Mouse (Mus musculus) stomach, embryonic 16.5 days (tissue): ENCODE measurements around the gene Fbxo5. TPM values are rescaled to one million over a fixed set of nuclear protein-coding genes. Genes with fewer than 3 reads are reported as not detected.

ENCODE experiments used
- ATAC-seq: fragments of 200-750 bp; cut with Nextera tagmentation; 2 replicates; pipeline ENCODE4 v1.8.0; 2017; ENCODE audit warnings: moderate number of reproducible peaks, moderate TSS enrichment; ENCODE audit not compliant: insufficient read depth, low FRiP score
- H3K27ac ChIP-seq: fragments of 300-500 bp; sonication (generic); 2 replicates; pipeline ENCODE4 v1.5.1; 2014; ENCODE audit warnings: low read length
- H3K27me3 ChIP-seq: fragments of 300-500 bp; sonication (generic); 2 replicates; pipeline ENCODE4 v1.6.1; 2014; ENCODE audit warnings: low read length, control low read depth, mixed read lengths; ENCODE audit not compliant: control insufficient read depth, insufficient read depth
- H3K36me3 ChIP-seq: fragments of 300-500 bp; sonication (generic); 2 replicates; pipeline ENCODE4 v1.6.1; 2014; ENCODE audit warnings: low read length; ENCODE audit not compliant: control insufficient read depth, insufficient read depth
- H3K4me1 ChIP-seq: fragments of 300-500 bp; sonication (generic); 2 replicates; pipeline ENCODE4 v1.6.1; 2014; ENCODE audit warnings: low read length, control low read depth, mixed read lengths; ENCODE audit not compliant: control insufficient read depth, insufficient read depth
- H3K4me2 ChIP-seq: fragments of 300-500 bp; sonication (generic); 2 replicates; pipeline ENCODE4 v1.6.1; 2014; ENCODE audit warnings: low read depth, low read length, mixed read lengths
- H3K4me3 ChIP-seq: fragments of 300-500 bp; sonication (generic); replicated peaks from 2 replicates; pipeline ENCODE4 v1.5.1; 2014; ENCODE audit warnings: mild to moderate bottlenecking, low read length
- H3K9ac ChIP-seq: fragments of 300-500 bp; sonication (generic); 2 replicates; pipeline ENCODE4 v1.6.1; 2014; ENCODE audit warnings: low read length
- H3K9me3 ChIP-seq: fragments of 300-500 bp; sonication (generic); replicated peaks from 2 replicates; pipeline ENCODE4 v1.6.1; 2016; ENCODE audit warnings: low read length, control low read depth; ENCODE audit not compliant: control insufficient read depth
- WGBS: fragments of 180-500 bp; shearing (Covaris S2); extraction: QIAGEN DNeasy Blood & Tissue Kit; methylation state at CpG from one replicate; pipeline ENCODE4 v1.1.7; 2014; 5-methylcytosine and 5-hydroxymethylcytosine counted together
- polyA plus RNA-seq: library from polyadenylated mRNA; unstranded; fragments of >200 nt; fragmentation: Nextera tagmentation; extraction: Ambion mirVana; gene quantifications from 2 replicates; pipeline ENCODE4 v1.2.1, GENCODE M21; 2015

Gene Fbxo5
- polyA plus RNA-seq, 1 experiment from 2014 or later = 53.7 TPM

DNA sequence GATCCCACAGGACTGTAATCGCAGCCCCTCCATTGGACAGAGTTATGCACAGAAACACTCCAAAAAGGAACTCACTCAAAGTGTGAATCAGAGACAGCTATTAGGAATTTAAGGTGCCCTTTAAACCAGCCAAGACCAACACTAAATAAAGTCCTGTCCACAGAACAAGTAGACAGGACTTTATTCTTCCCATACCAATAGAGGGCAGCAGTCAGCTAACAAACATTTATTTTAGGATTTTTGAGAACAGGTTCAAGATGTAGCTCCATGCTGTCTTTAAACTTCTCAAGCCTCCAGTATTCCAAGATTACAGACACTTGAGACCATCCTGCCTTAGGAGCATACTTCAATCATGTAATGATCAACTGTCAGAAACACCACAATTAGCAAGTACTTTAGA lies 4.9 kb downstream of the Fbxo5 start:
- peaks cover 22% of the 10 kb centered on the region for H3K4me1 ChIP-seq
- no peak overlapping the region for H3K4me3 ChIP-seq
- WGBS = 89% methylated on average over 1 of the region's 1 CpGs
- H3K36me3 ChIP-seq = peaks cover 16% of the 10 kb centered on the region; the same call in 1 of the 2 replicates
- no peak overlapping the region for H3K4me2 ChIP-seq
- no peak for ATAC-seq
- no peak overlapping the region for H3K27ac ChIP-seq
- H3K27me3 ChIP-seq = no peaks in the 10 kb centered on the region
- no peak overlapping the region for H3K9ac ChIP-seq
- H3K9me3 ChIP-seq = no peaks in the 10 kb centered on the region

DNA sequence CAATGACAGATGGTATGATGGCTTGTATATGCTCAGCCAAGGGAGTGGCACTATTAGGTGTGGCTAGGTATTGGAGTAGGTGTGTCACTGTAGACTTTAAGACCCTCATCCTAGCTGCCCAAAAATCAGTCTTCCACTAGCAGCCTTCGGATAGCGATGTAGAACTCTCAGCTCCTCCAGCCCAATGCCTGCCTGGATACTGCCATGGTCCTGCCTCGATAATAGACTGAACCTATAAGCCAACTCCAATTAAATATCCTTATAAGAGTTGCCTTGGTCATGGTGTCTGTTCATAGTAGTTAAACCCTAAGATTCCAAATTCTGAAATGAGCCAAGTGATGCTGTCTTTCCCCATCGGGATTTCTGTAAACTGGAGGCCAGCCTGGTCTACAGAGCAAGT lies 7.3 kb downstream of the Fbxo5 start:
- H3K4me1 ChIP-seq = peaks cover 14% of the 10 kb centered on the region
- H3K9me3 ChIP-seq = no peaks in the 10 kb centered on the region
- ATAC-seq = no peak
- peaks cover 16% of the 10 kb centered on the region; the same call in 1 of the 2 replicates for H3K36me3 ChIP-seq
- H3K4me3 ChIP-seq = no peak overlapping the region
- H3K4me2 ChIP-seq = no peak overlapping the region
- H3K27ac ChIP-seq = no peak overlapping the region
- no peak overlapping the region for H3K9ac ChIP-seq
- H3K27me3 ChIP-seq = no peaks in the 10 kb centered on the region
- 85% methylated on average over 4 of the region's 4 CpGs for WGBS

DNA sequence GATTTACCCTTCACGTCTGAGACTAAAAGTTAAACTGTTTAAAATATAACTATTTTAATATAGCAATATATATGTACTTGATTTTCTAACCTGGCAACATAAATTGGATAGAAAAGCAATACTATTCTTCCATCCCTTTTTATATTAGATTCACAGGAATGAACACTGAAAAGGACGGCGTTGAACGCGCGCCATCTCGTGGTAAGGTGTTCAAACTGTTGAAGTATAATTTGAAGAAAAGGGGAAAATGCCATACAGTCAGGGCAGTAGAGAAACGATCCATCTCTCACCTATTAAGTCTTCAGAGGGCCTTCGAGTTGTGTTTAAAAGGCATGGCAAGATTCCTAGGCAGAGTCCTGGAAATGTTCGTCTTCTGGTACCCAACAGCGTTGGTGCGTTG lies 14.7 kb downstream of the Fbxo5 start:
- no peak overlapping the region for H3K9ac ChIP-seq
- no peaks in the 10 kb centered on the region for H3K9me3 ChIP-seq
- no peaks in the 10 kb centered on the region for H3K36me3 ChIP-seq
- no peak overlapping the region for H3K4me2 ChIP-seq
- H3K27me3 ChIP-seq = no peaks in the 10 kb centered on the region
- H3K4me3 ChIP-seq = no peak overlapping the region
- no peaks in the 10 kb centered on the region for H3K4me1 ChIP-seq
- no peak for ATAC-seq
- H3K27ac ChIP-seq = no peak overlapping the region
- WGBS = 15% methylated on average over 12 of the region's 12 CpGs

DNA sequence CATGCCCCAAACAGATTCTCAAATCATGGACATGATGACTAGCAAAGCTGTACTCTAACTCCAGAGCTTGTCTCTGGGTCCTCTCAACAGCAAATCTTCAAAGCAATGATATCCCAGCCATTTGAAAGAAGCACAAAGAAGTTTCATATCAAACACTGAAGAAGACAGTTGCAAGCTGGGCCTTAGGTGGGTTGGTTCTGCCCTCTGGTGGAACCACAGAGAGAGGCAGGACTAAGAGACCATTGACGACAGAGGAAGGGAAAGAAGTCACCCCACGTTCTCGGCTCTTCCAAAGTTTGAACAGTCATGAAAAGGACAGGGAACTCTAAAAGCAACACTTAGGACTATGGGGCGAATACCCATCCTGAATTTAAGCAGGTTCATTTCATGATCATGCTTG lies 18.5 kb downstream of the Fbxo5 start:
- WGBS = 17% methylated on average over 4 of the region's 4 CpGs

More for the DNA sequence above, 18.5 kb downstream of the Fbxo5 start:
- H3K9me3 ChIP-seq = no peaks in the 10 kb centered on the region
- no peaks in the 10 kb centered on the region for H3K4me1 ChIP-seq
- H3K9ac ChIP-seq = no peak overlapping the region
- no peak overlapping the region for H3K4me2 ChIP-seq
- no peak overlapping the region for H3K27ac ChIP-seq
- ATAC-seq = no peak
- no peaks in the 10 kb centered on the region for H3K27me3 ChIP-seq
- no peak overlapping the region for H3K4me3 ChIP-seq
- H3K36me3 ChIP-seq = no peaks in the 10 kb centered on the region

Other genes with a start within 250 kb of the Fbxo5 start
- 4.8 and 4.9 TPM in 2 replicates for gene Myct1, start 211.8 kb downstream of the Fbxo5 start, polyA plus RNA-seq
- gene Vip, start 166.4 kb downstream of the Fbxo5 start, polyA plus RNA-seq = 27.9 and 29.3 TPM in 2 replicates
- gene Mtrf1l, start 18.3 kb upstream of the Fbxo5 start, polyA plus RNA-seq = 12.9 and 14.2 TPM in 2 replicates
- 3.2 and 4.8 TPM in 2 replicates for gene Rgs17, start 116.8 kb upstream of the Fbxo5 start, polyA plus RNA-seq